Mouse (Mus musculus) liver, postnatal 0 days (tissue): ENCODE measurements at regions not wholly inside any gene's neighbourhood (a gene's known extent, or its start where the extent isn't known, plus 50 kb on each side); places are given as distances from the start of the nearest gene placed in this dataset.

ENCODE experiments used
- CTCF ChIP-seq: sonication (generic); IDR thresholded peaks from 2 replicates; pipeline ENCODE4 v1.5.1; 2016; ENCODE audit warnings: antibody characterized with exemption, low read depth
- EP300 ChIP-seq: IDR thresholded peaks from 2 replicates; pipeline ENCODE4 v1.6.1; 2016; ENCODE audit warnings: antibody characterized with exemption, low read depth, mild to moderate bottlenecking

- TF ChIP-seq CTCF = no peak
- no peak for TF ChIP-seq EP300
Measured at GRCm38 (mm10) chr3:134400395-134401090, 164.3 kb downstream of the Cxxc4 start.
